Mouse (Mus musculus) liver, embryonic 15.5 days (tissue): ENCODE data around the gene Slc5a7. TPM values are rescaled to one million over a fixed set of nuclear protein-coding genes. Genes with fewer than 3 reads are reported as not detected.

Experiments
- ATAC-seq: fragments of 200-750 bp; cut with Nextera tagmentation; 2 replicates; pipeline ENCODE4 v1.8.0; 2017; ENCODE audit warnings: moderate number of reproducible peaks, mild to moderate bottlenecking, moderate library complexity; ENCODE audit not compliant: insufficient read depth
- H3K27ac ChIP-seq: fragments of 300-500 bp; sonication (generic); replicated peaks from 2 replicates; pipeline ENCODE4 v1.5.1; 2015; ENCODE audit warnings: mild to moderate bottlenecking, inconsistent platforms
- H3K27me3 ChIP-seq: fragments of 300-500 bp; sonication (generic); 2 replicates; pipeline ENCODE4 v1.6.1; 2015; ENCODE audit warnings: mild to moderate bottlenecking, inconsistent platforms
- H3K36me3 ChIP-seq: fragments of 300-500 bp; sonication (generic); replicated peaks from 2 replicates; pipeline ENCODE4 v1.6.1; 2015; ENCODE audit warnings: moderate library complexity, mild to moderate bottlenecking, inconsistent platforms
- H3K4me1 ChIP-seq: fragments of 300-500 bp; sonication (generic); replicated peaks from 2 replicates; pipeline ENCODE4 v1.6.1; 2015; ENCODE audit warnings: inconsistent platforms
- H3K4me2 ChIP-seq: fragments of 300-500 bp; sonication (generic); 2 replicates; pipeline ENCODE4 v1.6.1; 2015; ENCODE audit warnings: moderate library complexity, mild to moderate bottlenecking, inconsistent platforms
- H3K4me3 ChIP-seq: fragments of 300-500 bp; sonication (generic); replicated peaks from 2 replicates; pipeline ENCODE4 v1.5.1; 2015; ENCODE audit warnings: mild to moderate bottlenecking, inconsistent platforms
- H3K9ac ChIP-seq: fragments of 300-500 bp; sonication (generic); 2 replicates; pipeline ENCODE4 v1.6.1; 2015; ENCODE audit warnings: moderate library complexity, mild to moderate bottlenecking, inconsistent platforms
- H3K9me3 ChIP-seq: fragments of 300-500 bp; sonication (generic); replicated peaks from 2 replicates; pipeline ENCODE4 v1.6.1; 2016; ENCODE audit warnings: inconsistent platforms
- WGBS: fragments of 180-500 bp; shearing (Covaris S2); methylation state at CpG from one replicate; pipeline ENCODE4 v1.1.7; 2015; ENCODE audit warnings: mixed read lengths; ENCODE audit not compliant: insufficient replicate concordance; 5-methylcytosine and 5-hydroxymethylcytosine counted together
- polyA plus RNA-seq: library from polyadenylated mRNA; unstranded; fragments of >200 nt; fragmentation: Nextera tagmentation; extraction: Ambion mirVana; gene quantifications from 2 replicates; pipeline ENCODE4 v1.2.1, GENCODE M21; 2015

Gene Slc5a7
- polyA plus RNA-seq = 0.02 TPM in 1 of 2 replicates, not detected in the other

DNA sequence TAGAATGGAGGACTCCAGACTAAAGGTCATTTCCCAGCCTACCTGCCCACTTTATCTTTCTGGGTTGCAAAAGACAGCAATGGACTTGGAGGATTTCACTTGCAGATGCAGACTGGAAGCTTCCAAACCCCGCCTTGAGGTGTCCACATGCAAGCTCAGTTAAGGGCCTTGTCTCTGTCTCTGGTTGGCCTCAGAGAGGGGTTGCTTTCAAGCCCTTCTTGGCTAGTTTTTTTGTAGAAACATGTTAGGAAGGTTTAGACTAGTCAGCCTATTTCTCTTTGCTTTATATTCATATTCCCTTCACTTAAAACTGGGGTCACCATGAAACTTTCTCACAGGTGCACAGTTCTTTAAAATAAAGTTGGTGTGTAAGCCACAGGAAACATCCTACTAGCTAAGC, at the start of gene Slc5a7:
Gene Slc5a7, minus strand, starts transcription at position 101 of the 400 bp plus-strand sequence.
- no peak within 1 kb of the TSS for H3K4me3 ChIP-seq
- H3K4me1 ChIP-seq = no peaks in the 10 kb centered on the region
- H3K9me3 ChIP-seq = no peaks in the 10 kb centered on the region
- no peak for ATAC-seq
- H3K27me3 ChIP-seq = peaks cover 11% of the 10 kb centered on the region
- H3K9ac ChIP-seq = no peak within 1 kb of the TSS
- no peaks in the 10 kb centered on the region for H3K36me3 ChIP-seq
- no peak within 1 kb of the TSS for H3K27ac ChIP-seq
- peak within 1 kb of the TSS; percentile 33 for H3K4me2 ChIP-seq
- 26% methylated on average over 1 of the region's 1 CpGs for WGBS

DNA sequence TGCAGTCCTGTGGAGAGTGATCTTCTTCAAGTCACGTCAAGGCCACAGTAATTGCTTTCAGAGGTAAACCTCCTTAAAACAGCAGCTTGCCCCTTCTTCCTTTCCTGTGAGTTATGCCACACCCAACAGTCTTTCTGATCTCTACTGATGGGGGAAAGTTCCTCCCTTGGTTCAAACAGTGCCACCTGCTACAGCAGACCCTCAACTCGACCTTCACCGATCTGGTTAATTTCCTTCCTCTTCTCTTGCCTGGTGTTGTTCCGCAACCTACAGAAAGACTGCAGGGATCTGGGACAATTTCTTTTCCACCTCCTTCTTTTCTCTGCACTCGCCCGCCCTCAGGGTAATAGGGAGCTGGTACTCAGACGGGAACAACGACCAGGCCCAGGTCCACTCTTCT, 48.8 kb upstream of the Slc5a7 start:
- H3K9ac ChIP-seq = no peak overlapping the region
- WGBS = 43% methylated on average over 8 of the region's 8 CpGs
- no peak overlapping the region for H3K27ac ChIP-seq
- H3K27me3 ChIP-seq = no peaks in the 10 kb centered on the region
- no peaks in the 10 kb centered on the region for H3K36me3 ChIP-seq
- no peaks in the 10 kb centered on the region for H3K9me3 ChIP-seq
- H3K4me2 ChIP-seq = no peak overlapping the region
- no peaks in the 10 kb centered on the region for H3K4me1 ChIP-seq
- no peak overlapping the region for H3K4me3 ChIP-seq
- no peak for ATAC-seq

DNA sequence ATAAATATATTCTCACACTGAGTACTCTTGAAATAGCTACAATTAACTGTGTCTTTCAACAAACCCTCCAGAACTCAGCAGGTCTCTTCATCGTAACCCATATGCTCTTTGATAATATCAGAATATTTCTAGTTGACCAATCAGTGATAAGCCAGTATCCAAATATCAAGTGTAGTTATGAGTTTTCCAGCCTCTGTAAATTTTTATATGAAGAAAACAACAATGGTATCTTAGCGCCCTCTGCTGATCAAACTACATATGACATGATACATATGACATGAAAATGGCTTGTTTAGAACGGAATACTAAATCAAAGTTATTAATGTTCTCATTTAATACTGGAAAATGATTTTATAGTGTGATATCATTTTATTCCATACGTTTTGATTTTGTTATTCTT, 44.6 kb upstream of the Slc5a7 start:
- Histone ChIP-seq H3K4me1 (no peaks in the 10 kb centered on the region), H3K27me3 (no peaks in the 10 kb centered on the region), H3K9me3 (no peaks in the 10 kb centered on the region)

DNA sequence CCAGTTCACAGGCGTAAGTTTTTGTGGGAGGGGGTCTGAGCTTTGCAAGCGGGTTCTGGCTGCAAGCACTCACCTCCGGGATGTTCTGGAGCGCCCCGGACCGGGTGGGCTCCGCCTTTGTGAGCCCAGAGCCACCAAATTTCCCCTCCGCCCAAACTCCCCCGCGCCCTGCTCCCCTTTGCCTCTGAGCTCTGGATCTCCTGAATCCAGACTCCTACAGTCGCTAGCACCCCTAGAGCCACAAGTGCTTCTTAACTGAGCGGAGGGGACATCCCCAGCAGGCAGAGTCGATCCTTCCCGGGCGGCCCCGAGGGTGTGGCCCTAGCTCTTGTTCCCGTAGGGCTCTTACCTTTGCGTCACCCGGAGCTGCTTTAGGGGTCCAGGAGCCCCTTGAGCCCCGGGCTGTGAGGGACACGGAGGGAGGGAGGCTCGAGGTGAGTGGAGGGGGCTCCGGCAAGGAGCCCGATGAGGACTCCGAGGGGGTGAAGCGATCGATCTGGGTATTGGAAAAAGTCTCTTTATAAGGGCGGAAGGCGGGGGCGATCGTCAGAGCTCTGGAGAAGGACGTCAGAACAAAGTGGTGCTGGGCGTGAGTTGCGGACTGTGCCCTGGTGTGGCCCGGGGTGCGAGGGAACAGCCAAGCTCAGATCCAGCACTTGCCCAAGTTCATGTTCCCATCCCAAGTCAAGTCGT, 456 bp downstream of the Slc5a7 start:
- Histone ChIP-seq H3K27me3 (peaks cover 11% of the 10 kb centered on the region), H3K4me3 (no peak overlapping the region), H3K4me2 (peak overlapping the region; percentile 33), H3K4me1 (no peaks in the 10 kb centered on the region), H3K9me3 (no peaks in the 10 kb centered on the region), H3K27ac (no peak overlapping the region), H3K36me3 (no peaks in the 10 kb centered on the region), H3K9ac (no peak overlapping the region)
- ATAC-seq = no peak
- 4% methylated on average over 37 of the region's 37 CpGs for WGBS

More for the DNA sequence above, 44.6 kb upstream of the Slc5a7 start:
- no peak overlapping the region for H3K27ac ChIP-seq
- 19% methylated on average over 4 of the region's 4 CpGs for WGBS
- H3K9ac ChIP-seq = no peak overlapping the region
- no peak overlapping the region for H3K4me2 ChIP-seq
- ATAC-seq = no peak
- H3K4me3 ChIP-seq = no peak overlapping the region
- H3K36me3 ChIP-seq = no peaks in the 10 kb centered on the region

DNA sequence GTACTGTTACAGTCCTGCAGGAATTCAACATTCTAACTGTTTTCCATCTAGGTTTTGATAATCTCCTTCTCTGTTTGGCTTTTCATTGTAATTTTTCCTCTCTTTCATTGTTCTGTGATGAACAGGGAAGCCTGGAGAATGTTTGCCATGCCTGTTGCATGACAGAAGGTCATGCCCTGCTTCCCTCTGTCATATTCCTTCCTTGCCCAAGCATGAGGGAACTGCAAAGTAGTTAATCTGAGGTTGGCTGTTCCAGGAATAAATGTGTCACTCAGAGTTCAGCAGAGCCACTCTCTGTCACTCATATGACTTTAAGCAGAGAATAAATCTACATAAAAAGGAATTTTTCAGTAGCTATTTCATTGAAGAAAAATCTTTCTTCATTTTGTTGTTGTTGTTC, 48.1 kb downstream of the Slc5a7 start:
- Histone ChIP-seq H3K4me3 (no peak overlapping the region), H3K27me3 (no peaks in the 10 kb centered on the region), H3K4me1 (no peaks in the 10 kb centered on the region), H3K9me3 (no peaks in the 10 kb centered on the region), H3K4me2 (no peak overlapping the region), H3K9ac (no peak overlapping the region), H3K27ac (no peak overlapping the region), H3K36me3 (no peaks in the 10 kb centered on the region)
- ATAC-seq = no peak

DNA sequence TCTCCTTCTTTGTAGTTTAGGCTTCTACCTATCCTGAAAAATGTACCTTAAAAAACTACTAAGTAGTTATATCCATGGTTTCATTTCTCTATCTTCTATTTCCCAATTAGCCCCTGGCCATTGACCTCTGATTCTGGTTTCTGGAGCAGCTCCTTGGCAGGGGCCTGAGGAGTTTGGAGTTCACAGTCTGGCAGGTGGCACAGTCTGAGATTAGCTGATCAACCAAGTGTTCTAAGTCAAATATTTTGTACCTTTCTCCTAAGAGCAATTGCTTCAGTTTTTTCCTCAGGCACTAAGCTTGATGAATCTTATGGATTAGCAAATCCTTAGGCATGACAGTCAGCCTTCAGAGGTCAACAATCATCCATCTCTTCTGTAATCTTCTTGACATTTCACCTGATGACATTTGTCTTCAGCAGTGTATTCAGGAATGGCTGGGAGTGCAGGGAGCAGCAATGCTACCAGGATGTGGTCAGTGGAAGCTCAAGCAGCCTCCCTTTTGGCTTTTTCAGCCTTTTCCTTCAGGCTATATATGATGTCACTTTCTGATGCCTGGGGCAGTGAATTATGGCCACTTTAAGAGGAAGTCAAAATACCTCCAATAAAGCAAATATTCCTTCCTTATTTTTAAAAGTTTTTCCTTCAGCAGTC, 55.1 kb downstream of the Slc5a7 start:
- Histone ChIP-seq H3K36me3 (no peaks in the 10 kb centered on the region), H3K4me2 (no peak overlapping the region), H3K9ac (no peak overlapping the region), H3K27me3 (no peaks in the 10 kb centered on the region), H3K27ac (no peak overlapping the region), H3K9me3 (0 out of 2 replicates have a peak, but pooled peaks cover 2% of the 10 kb centered on the region), H3K4me1 (no peaks in the 10 kb centered on the region), H3K4me3 (no peak overlapping the region)
- ATAC-seq = no peak

DNA sequence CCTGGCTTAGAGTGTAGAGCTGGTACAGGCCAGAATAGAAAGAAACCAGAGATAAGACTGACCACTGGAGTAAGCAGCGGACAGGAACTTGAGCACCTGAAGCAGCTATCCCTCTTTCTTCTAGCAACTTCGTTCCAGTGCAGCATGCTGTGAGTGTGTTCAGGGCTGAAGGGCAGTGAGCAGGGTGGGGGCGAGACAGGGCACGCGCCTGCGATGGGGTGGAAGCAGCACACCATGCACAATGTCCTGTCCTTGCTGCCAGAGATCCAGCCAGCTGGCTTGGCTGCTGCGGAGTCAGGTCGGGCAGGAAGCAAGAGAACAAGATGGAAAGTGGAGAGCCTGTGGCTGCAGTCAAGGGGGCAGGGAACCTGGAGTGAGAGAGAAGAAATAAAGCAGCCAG, 59.4 kb downstream of the Slc5a7 start:
- H3K27me3 ChIP-seq = no peaks in the 10 kb centered on the region
- no peak overlapping the region for H3K27ac ChIP-seq
- no peaks in the 10 kb centered on the region for H3K9me3 ChIP-seq
- no peak overlapping the region for H3K4me3 ChIP-seq
- 62% methylated on average over 8 of the region's 8 CpGs for WGBS
- no peak overlapping the region for H3K9ac ChIP-seq
- H3K4me2 ChIP-seq = no peak overlapping the region
- H3K4me1 ChIP-seq = no peaks in the 10 kb centered on the region
- no peaks in the 10 kb centered on the region for H3K36me3 ChIP-seq
- ATAC-seq = no peak
